Mouse (Mus musculus): ENCODE measurements around the gene Ankrd44.
"Not testable (repeated sequence)": the region's sequence is repeated elsewhere in the genome, so short reads cannot be mapped to it uniquely, and the experiment has no call there.

The Ankrd44 gene

GRCm38 (mm10) chr1:54925971-54926771 lies at the start of gene Ankrd44:
Gene Ankrd44 (minus strand): TSS chr1:54926387.
- DNase-seq (ENCODE audit: low spot score), result peak; percentile 85

- no peak for DNase-seq (ENCODE audit: low spot score)
These were observed 45.7 kb upstream of the Ankrd44 start for GRCm38 (mm10) chr1:54971687-54972404.

- no peak for DNase-seq (ENCODE audit: low spot score)
These were observed 40.7 kb upstream of the Ankrd44 start for GRCm38 (mm10) chr1:54966858-54967257.

DNA sequence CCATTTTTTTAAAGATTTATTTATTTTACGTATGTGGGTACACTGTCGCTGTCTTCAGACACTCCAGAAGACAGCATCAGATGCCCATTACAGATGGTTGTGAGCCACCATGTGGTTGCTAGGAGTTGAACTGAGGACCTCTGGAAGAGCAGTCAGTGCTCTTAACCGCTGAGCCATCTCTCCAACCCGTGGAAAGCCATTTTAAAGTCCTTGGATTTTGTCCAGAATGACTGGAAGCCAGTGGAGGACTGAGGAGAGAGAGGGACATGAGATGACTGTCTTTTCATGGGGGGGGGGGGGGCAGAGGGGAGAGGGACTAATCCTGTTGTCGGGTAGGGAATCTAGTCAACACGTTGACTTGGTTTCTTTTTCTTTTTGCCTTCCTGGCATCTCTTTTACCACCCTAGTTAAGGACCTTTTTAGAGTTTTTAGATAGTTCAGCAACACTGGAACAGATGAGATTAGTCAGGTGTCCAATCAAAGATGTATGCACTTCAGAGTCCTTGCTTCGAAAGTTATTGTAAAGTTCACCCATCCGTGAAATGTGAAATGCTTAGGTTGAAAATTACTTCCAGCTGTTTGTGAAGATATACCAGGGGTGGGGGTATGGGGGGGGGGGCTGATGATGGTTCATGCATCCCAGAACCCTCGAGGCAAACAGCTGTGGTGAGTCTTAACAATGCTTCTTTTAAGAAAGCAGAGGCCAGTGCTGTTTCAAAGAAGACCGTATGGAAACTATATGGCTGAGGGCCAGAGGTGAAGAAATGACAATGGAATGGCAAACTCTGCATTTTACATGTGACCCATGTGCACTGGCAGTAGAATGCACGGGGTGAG lies 39.2 kb upstream of the Ankrd44 start:
- no peak for DNase-seq (ENCODE audit: low spot score)

- DNase-seq (ENCODE audit: low spot score), result no peak
These were observed 35.5 kb upstream of the Ankrd44 start for GRCm38 (mm10) chr1:54961724-54962123.

DNA sequence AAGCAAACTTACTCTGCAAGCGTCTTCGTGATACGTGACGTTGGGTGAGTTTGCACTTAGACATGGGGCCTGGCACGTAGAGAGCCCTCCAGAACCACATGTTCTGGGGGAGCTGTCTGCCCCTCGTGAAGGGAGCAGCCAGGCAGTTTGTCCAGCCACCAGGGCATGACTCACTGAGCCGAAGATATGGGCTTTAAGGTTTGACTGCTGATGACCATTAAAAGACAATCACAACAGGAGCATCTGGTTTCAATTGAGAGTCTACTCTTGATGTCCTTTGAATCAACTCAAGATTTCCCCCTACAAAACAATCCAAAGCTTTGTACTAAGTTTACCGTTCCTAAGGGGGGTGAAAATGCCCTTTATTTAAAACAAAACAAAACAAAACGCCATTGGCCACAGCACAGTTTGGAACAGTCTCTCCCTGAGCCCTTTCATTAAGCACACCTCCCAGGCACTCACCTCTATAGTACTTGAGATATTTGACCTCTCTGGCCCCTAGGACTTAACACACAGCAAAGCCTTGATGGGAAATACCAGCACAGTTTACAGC lies 34.5 kb upstream of the Ankrd44 start:
- no peak for DNase-seq (ENCODE audit: low spot score)

DNA sequence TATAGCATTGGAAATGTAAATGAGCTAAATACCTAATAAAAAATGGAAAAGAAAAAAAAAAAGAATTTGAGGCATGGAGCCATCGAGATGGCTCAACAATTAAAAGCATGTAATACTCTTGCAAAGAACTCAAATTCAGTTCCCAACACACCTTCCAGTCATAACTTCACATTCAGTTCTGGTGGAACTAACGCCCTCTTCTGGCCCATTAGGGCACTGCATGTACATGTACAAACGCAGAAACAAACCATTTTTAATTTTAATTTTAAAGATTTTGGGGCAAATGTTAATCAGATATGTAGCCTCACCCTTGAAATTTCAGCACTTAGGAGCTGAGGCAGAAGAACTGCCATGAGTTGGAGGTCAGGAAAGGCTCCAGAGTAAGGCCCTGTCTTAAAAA lies 32.3 kb upstream of the Ankrd44 start:
- DNase-seq (ENCODE audit: low spot score), result no peak

DNA sequence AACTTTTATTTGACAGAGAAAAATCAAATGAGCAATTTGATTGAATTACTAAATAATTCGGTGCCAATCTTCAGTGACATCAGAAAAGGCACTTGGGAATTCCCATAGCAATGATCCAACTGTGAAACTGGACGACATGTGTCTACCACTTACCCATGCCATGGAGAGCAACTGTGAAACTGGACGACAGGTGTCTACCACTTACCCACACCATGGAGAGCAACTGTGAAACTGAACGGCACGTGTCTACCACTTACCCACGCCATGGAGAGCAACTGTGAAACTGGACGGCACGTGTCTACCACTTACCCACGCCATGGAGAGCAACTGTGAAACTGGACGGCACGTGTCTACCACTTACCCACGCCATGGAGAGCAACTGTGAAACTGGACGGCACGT lies 30.8 kb upstream of the Ankrd44 start:
- not testable (repeated sequence) for DNase-seq (ENCODE audit: low spot score)

DNA sequence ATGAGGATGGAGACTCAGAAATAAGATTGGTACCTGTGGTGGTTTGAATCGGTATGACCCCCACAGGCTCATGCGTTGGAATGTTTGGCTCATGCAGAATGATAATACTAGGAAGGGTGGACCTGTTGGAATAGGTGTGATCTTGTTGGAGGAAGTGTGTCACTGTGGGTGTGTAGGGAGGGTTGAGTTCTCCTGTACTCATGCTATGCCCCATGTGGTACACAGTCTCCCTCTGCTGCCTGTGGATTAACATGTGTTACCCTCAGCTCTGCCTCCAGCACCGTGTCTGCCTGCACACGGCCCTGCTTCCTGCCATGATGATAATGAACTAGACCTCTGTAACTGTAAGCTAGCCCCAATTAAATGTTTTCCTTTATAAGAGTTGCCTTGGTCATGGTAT lies 28.7 kb upstream of the Ankrd44 start:
- DNase-seq (ENCODE audit: low spot score), result no peak

DNA sequence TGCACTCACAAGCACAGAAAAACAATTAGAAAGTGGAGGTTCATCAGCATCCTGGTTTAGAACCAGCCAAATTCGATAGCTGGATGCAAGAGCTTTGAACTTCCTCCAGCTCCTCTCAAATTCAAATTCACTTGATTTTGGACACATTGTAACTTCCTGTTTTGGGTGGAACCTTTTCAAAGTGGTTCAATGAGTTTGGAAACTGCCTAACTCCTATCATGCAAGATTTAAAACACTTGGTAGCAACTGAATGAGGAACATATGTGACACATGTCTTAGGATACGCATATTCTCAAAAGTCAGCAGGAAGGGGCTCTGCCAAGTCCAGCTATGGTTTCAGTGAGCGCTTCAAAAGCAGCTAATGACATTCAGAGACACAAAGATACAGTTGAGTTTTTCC lies 18.5 kb upstream of the Ankrd44 start:
- no peak for DNase-seq (ENCODE audit: low spot score)

DNA sequence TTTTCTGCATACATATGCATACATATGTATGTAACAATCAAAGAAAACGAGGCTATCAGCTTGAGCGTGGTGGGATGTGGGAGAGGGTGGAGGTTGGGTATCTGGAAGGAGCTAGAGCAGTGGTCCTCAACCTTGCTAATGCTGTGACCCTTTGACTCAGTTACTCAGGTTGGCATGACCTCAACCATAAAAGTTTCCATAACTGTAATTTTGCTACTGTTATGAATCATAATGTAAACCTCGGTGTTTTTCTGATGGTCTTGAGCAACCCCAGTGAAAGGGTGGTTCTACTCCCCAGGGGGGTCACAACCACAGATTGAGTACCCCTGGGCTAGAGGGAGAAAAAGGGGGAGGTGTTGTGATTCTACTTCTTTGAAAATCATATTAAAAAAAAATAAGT lies 9.3 kb upstream of the Ankrd44 start:
- DNase-seq (ENCODE audit: low spot score), result no peak

DNA sequence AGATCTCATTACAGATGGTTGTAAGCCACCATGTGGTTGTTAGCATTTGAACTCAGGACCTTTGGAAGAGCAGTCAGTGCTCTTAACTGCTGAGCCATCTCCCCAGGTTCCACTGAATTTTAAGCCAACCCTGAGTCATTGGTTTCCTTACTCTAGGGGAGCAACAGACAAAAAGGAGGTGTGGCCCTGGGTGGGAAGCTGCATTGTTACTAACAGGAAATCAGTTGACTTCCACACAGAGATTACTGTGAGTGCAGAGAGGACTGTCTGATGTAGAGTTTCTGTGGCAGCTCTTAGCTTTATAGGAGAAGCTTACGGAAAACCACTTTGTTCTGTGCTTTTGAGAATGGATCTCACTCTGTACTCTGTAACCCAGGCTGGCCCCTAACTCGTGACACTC lies 8.7 kb upstream of the Ankrd44 start:
- no peak for DNase-seq (ENCODE audit: low spot score)

DNA sequence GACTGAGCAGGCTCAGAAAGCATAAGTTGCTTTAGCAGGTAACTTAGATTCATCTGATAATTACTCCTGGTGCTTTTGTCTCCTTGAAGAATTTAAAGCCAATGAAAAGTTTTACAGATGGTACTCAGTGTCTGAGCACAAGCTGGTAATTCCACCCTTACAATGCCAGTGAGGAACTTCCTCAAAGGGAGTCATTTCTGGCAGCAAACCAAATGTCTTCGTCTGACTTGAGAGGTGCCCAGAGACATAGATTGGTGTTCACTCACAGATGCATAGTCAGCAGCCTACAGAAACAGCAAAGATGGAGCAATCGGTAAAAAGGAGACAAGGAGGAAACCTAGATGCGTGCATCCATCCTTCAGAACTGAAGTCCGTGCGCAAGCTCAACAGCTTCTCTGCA lies 7.5 kb upstream of the Ankrd44 start:
- DNase-seq (ENCODE audit: low spot score), result no peak

DNA sequence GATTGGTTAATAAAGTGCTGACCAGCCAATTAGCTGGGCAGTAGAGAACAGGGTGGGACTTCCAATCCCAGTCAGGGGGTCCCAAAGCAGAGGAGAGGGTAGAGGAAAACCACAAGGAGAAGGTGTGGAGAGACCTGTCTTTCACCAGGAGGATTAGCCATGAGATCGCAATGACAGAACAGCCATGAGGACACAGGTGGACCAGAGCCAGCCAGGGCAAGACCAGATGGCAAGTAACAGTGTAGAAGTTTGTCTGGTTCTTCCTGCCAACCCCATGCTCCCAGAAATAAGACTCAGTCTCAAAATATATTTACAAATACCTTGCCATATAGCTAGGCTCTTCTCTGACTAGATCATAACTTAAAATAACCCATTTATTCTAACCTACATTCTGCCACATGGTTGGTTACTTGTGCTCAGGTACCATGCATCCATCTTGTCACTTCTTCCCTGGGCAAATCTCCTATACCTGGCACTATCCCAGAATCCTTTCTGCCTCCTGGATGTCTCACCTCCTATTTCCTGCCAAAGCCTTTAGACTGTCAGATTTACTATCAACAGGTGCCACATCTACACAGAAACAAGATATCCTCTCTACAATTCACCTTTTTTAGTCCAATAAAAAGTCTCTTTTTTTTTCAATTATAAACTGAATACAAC lies 6.4 kb upstream of the Ankrd44 start:
- DNase-seq (ENCODE audit: low spot score), result no peak

- DNase-seq (ENCODE audit: low spot score), result no peak
These were observed 5.0 kb upstream of the Ankrd44 start for GRCm38 (mm10) chr1:54931231-54931630.

- DNase-seq (ENCODE audit: low spot score), result no peak
These were observed 4.5 kb upstream of the Ankrd44 start for GRCm38 (mm10) chr1:54930670-54931200.

GRCm38 (mm10) chr1:54925451-54925934 lies 694 bp downstream of the Ankrd44 start:
- no peak for DNase-seq (ENCODE audit: low spot score)

- no peak for DNase-seq (ENCODE audit: low spot score)
These were observed 1.4 kb downstream of the Ankrd44 start for GRCm38 (mm10) chr1:54924760-54925159.

DNA sequence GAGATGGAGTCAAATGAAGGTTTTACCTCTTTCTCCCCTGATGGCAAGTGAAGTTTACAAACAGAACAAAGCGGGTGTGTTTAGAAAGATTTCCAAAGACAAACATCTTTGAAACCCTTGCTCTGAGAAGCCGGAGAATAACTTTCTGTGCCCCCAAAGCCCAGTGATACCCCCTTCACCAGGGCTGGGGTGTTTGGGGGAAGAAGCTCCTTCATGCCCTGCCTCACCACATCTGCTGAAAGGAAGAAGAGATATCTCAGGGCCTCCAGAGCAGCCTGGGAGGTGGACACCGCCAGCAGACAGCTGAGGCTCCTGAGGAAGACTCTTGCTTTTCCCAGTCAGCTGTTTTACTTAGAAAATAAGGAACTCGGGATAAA lies 1.9 kb downstream of the Ankrd44 start:
- no peak for DNase-seq (ENCODE audit: low spot score)

GRCm38 (mm10) chr1:54923366-54924308 lies 2.5 kb downstream of the Ankrd44 start:
- DNase-seq (ENCODE audit: low spot score), result no peak
